8 mouse cellular contexts compared by ENCODE assay signal in the genomic region with DNA sequence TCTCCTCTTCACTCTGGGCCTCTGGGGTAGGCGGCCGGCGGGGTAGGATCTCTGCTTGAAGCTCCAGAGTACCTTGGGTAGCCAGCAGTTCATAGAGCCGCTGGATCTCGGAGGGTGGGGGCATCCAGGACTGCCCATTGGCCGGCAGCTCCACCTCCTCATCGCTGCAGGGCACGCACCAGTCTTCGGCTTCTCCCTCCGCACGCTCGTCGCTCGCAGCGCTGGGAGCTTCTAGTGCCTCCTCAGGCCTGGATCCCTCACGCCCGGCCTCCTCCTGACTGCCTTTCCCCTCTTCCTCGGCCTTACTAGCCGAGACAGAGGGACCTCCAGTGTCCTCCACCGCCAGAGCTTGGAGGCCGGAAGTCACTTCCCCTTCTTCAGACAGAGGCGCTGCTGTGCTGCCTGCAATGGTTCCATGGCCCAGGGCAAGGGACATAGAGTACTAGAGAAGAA. TPM values are rescaled to one million over a fixed set of nuclear protein-coding genes. Genes with fewer than 3 reads are reported as not detected.
DNase-seq lines count a peak whose midpoint lies in the region; ATAC-seq and TF ChIP-seq lines count a peak whose summit lies in the region.

No protein-coding gene starts in this region.

- peaks cover 15% of the 10 kb centered on the region for H3K36me3 ChIP-seq in C2C12 (ENCODE audit: control insufficient read depth, insufficient read depth)
- H3K36me3 ChIP-seq in liver, embryonic 16.5 days (ENCODE audit: control insufficient read depth, insufficient read depth) = peaks cover 9% of the 10 kb centered on the region; the same call in 1 of the 2 replicates

- H3K9me3 ChIP-seq in liver, embryonic 16.5 days (replicated peaks; ENCODE audit: control insufficient read depth, low read length) = no peaks in the 10 kb centered on the region

- peak overlapping the region; percentile 80 for H3K4me2 ChIP-seq in liver, embryonic 16.5 days (ENCODE audit: low read depth, low read length)

- intact Hi-C loops in gastrocnemius, postnatal 14 days (cut with DNase I; ENCODE audit: low total_unique reads) = no loop called here

- H3ac ChIP-seq in C2C12 (ENCODE audit: control insufficient read depth, insufficient read length, low read depth) = peak overlapping the region; percentile 62

- peaks cover 18% of the 10 kb centered on the region for H3K79me3 ChIP-seq in C2C12 (ENCODE audit: low read depth)

- TF ChIP-seq POLR2A in cerebellum, adult 2 months (IDR thresholded peaks at IDR 0.05; ENCODE audit: borderline replicate concordance, insufficient read depth, low read length) = peak; percentile 49

- H3K27me3 ChIP-seq in C2C12 (ENCODE audit: control insufficient read depth, insufficient read depth, insufficient read length) = no peaks in the 10 kb centered on the region
- no peaks in the 10 kb centered on the region for H3K27me3 ChIP-seq in cerebellum, adult 2 months (ENCODE audit: control insufficient read depth, insufficient read depth, low read length)
- H3K27me3 ChIP-seq in liver, embryonic 16.5 days (ENCODE audit: control insufficient read depth, insufficient read depth, low read depth, low read length) = no peaks in the 10 kb centered on the region

- peak overlapping the region; percentile 95 for H3K9ac ChIP-seq in liver, embryonic 16.5 days (ENCODE audit: low read depth, low read length)

- TF ChIP-seq CTCF in C2C12 (IDR thresholded peaks at IDR 0.05; ENCODE audit: control insufficient read depth, insufficient read depth, insufficient read length) = no peak
- TF ChIP-seq CTCF in cerebellum, adult 2 months (IDR thresholded peaks at IDR 0.05; ENCODE audit: borderline replicate concordance, insufficient read depth, low read depth, low read length) = no peak

- DNase-seq in gastrocnemius, postnatal 14 days = peak; percentile 61
- no peak for DNase-seq in gastrocnemius, adult 18-20 months (ENCODE audit: low spot score)
- DNase-seq in cerebellum, adult 2 months = peak in 1 of 2 experiments; percentile 76
- DNase-seq in ovary, postnatal 36 days (ENCODE audit: low spot score) = peak; percentile 70
- DNase-seq in thymus, postnatal 25 days = no peak

- H3K4me1 ChIP-seq in cerebellum, adult 2 months (ENCODE audit: control insufficient read depth, insufficient read depth, low read length) = peaks cover 26% of the 10 kb centered on the region
- H3K4me1 ChIP-seq in liver, embryonic 16.5 days (ENCODE audit: control insufficient read depth, low read depth, low read length) = peaks cover 45% of the 10 kb centered on the region

- peaks cover 39% of the 10 kb centered on the region for H3K79me2 ChIP-seq in C2C12 (ENCODE audit: control insufficient read depth, insufficient read depth)

- H3K4me3 ChIP-seq in C2C12 (ENCODE audit: insufficient read depth, poor library complexity, severe bottlenecking) = peak overlapping the region; percentile 51
- H3K4me3 ChIP-seq in cerebellum, adult 2 months (replicated peaks; ENCODE audit: insufficient read depth, low read depth, low read length) = peak overlapping the region; percentile 93
- H3K4me3 ChIP-seq in liver, embryonic 16.5 days (ENCODE audit: low read depth, low read length) = peak overlapping the region; percentile 87

- WGBS in cerebellum, adult 2 months = under 1% methylated on average over 22 of the region's 22 CpGs
- WGBS in liver, embryonic 16.5 days (ENCODE audit: insufficient replicate concordance) = 0% methylated on average over 22 of the region's 22 CpGs

- peak; percentile 34 to 47 for ATAC-seq in hematopoietic stem cell, adult 5-6 weeks (replicated peaks in 1 of 2; ENCODE audit: insufficient read depth in 1 of 2, low FRiP score in 2 of 2, low TSS enrichment in 1 of 2, low read depth in 1 of 2, poor library complexity in 2 of 2, severe bottlenecking in 2 of 2)
- ATAC-seq in liver, embryonic 16.5 days (ENCODE audit: low read depth) = peak; percentile 59

- peak overlapping the region; percentile 98 for H3K27ac ChIP-seq in cerebellum, adult 2 months (ENCODE audit: insufficient read depth, low read length)
- peak overlapping the region; percentile 96 for H3K27ac ChIP-seq in liver, embryonic 16.5 days (ENCODE audit: low read length)

TF ChIP-seq in C2C12, 6 proteins besides CTCF, POLR2A, EP300 and RAD21:
- TF ChIP-seq CEBPB (IDR thresholded peaks at IDR 0.05; ENCODE audit: low read depth) (no peak), MAX (IDR thresholded peaks at IDR 0.05) (no peak), MYOD1 (IDR thresholded peaks at IDR 0.05; ENCODE audit: control insufficient read depth, insufficient read length, low read depth) (no peak), MYOG (IDR thresholded peaks at IDR 0.05; ENCODE audit: control insufficient read depth, extremely low read depth, insufficient read length) (no peak), FOSL1 (IDR thresholded peaks at IDR 0.05; ENCODE audit: insufficient read depth, low read length, poor library complexity, severe bottlenecking) (no peak), USF1 (IDR thresholded peaks at IDR 0.05; ENCODE audit: low read depth) (no peak)

RNA-seq across cellular contexts. Expression of gene Pagr1b, which starts 0.2 kb away (rescaled TPM):
- under 1 TPM in 1 of 2 experiments, not detected in 1; 0.97 TPM for total RNA-seq in gastrocnemius, postnatal 14 days (2021)
- 1 to 10 TPM in 1 of 2 experiments, not detected in 1; 1.7 TPM for total RNA-seq in gastrocnemius, adult 18-20 months (2021)
- polyA plus RNA-seq in C2C12 (2012; fragmentation: generic; extraction: Trizol) = 1.2 TPM
- polyA plus RNA-seq in cerebellum, adult 2 months (2012; rRNA removed) = 2.8 and 5.2 TPM in 2 replicates
- not detected in 2 replicates for total RNA-seq in hematopoietic stem cell, adult 5-6 weeks (2017)
- polyA plus RNA-seq in liver, embryonic 16.5 days (2015; fragmentation: Nextera tagmentation; extraction: Ambion mirVana) = not detected in 2 replicates

RNA-seq across cellular contexts. Expression of gene Pagr1a, which starts 0.6 kb away (rescaled TPM):
- total RNA-seq in gastrocnemius, postnatal 14 days (2021) = 10 to 100 TPM in 1 of 2 experiments, 1 to 10 TPM in 1; 8.6 to 15.3 TPM
- total RNA-seq in gastrocnemius, adult 18-20 months (2021) = 10 to 100 TPM in 1 of 2 experiments, 1 to 10 TPM in 1; 7.9 to 10.3 TPM
- polyA plus RNA-seq in C2C12 (2012; fragmentation: generic; extraction: Trizol) = 22.3 TPM
- 91.6 and 105 TPM in 2 replicates for polyA plus RNA-seq in cerebellum, adult 2 months (2012; rRNA removed)
- total RNA-seq in hematopoietic stem cell, adult 5-6 weeks (2017) = 3.7 and 9.9 TPM in 2 replicates
- 17.2 and 24.3 TPM in 2 replicates for polyA plus RNA-seq in liver, embryonic 16.5 days (2015; fragmentation: Nextera tagmentation; extraction: Ambion mirVana)

RNA-seq across cellular contexts. Expression of gene Mvp, which starts 2.1 kb away (rescaled TPM):
- 10 to 100 TPM; 19.5 to 27.1 TPM for total RNA-seq in gastrocnemius, postnatal 14 days (2021)
- 10 to 100 TPM; 27.5 to 40.9 TPM for total RNA-seq in gastrocnemius, adult 18-20 months (2021)
- 32.7 TPM for polyA plus RNA-seq in C2C12 (2012; fragmentation: generic; extraction: Trizol)
- polyA plus RNA-seq in cerebellum, adult 2 months (2012; rRNA removed) = 19.9 and 21.0 TPM in 2 replicates
- total RNA-seq in hematopoietic stem cell, adult 5-6 weeks (2017) = 26.2 and 39.0 TPM in 2 replicates
- polyA plus RNA-seq in liver, embryonic 16.5 days (2015; fragmentation: Nextera tagmentation; extraction: Ambion mirVana) = 7.7 and 8.9 TPM in 2 replicates

RNA-seq across cellular contexts. Expression of gene Gm42742, which starts 4.4 kb away (rescaled TPM):
- 10 to 100 TPM; 11.1 to 11.6 TPM for total RNA-seq in gastrocnemius, postnatal 14 days (2021)
- total RNA-seq in gastrocnemius, adult 18-20 months (2021) = 10 to 100 TPM; 12.9 to 16.9 TPM
- 39.7 TPM for polyA plus RNA-seq in C2C12 (2012; fragmentation: generic; extraction: Trizol)
- polyA plus RNA-seq in cerebellum, adult 2 months (2012; rRNA removed) = 362 and 365 TPM in 2 replicates
- 35.6 and 38.7 TPM in 2 replicates for total RNA-seq in hematopoietic stem cell, adult 5-6 weeks (2017)
- 10.7 and 17.7 TPM in 2 replicates for polyA plus RNA-seq in liver, embryonic 16.5 days (2015; fragmentation: Nextera tagmentation; extraction: Ambion mirVana)

RNA-seq across cellular contexts. Expression of gene Prrt2, which starts 4.5 kb away (rescaled TPM):
- 1 to 10 TPM; 1.6 TPM for total RNA-seq in gastrocnemius, postnatal 14 days (2021)
- total RNA-seq in gastrocnemius, adult 18-20 months (2021) = under 1 TPM in 1 of 2 experiments, not detected in 1; 0.84 TPM
- 0.02 TPM for polyA plus RNA-seq in C2C12 (2012; fragmentation: generic; extraction: Trizol)
- 600 and 672 TPM in 2 replicates for polyA plus RNA-seq in cerebellum, adult 2 months (2012; rRNA removed)
- total RNA-seq in hematopoietic stem cell, adult 5-6 weeks (2017) = 0.30 and 0.69 TPM in 2 replicates
- polyA plus RNA-seq in liver, embryonic 16.5 days (2015; fragmentation: Nextera tagmentation; extraction: Ambion mirVana) = 0.24 and 0.67 TPM in 2 replicates

Comparison
In these comparisons a context has a peak if more than half of its experiments do, and no peak if none do; other contexts are left out.
1. DNase-seq: peak in gastrocnemius, postnatal 14 days (single experiment) and ovary, postnatal 36 days (single experiment); none in gastrocnemius, adult 18-20 months (single experiment) and thymus, postnatal 25 days (single experiment).
2. Peak in every context shown above with its lines, with median percentiles within 50 percentile points of each other: H3K4me3 ChIP-seq.